Mouse (Mus musculus): Measurements from ENCODE around the gene Bbip1.

Gene Bbip1

GRCm38 (mm10) chr19:53892061-53892460 is 52.4 kb downstream of the Bbip1 start, which contains the start of gene Pdcd4:
Gene Pdcd4 (plus strand): TSS chr19:53892231.
- CTCF ChIA-PET: no interaction called here

GRCm38 (mm10) chr19:53891569-53891968 is 52.9 kb downstream of the Bbip1 start:
- CTCF ChIA-PET: no interaction called here

GRCm38 (mm10) chr19:53890781-53891251 is 53.6 kb downstream of the Bbip1 start:
- CTCF ChIA-PET: interaction anchor here (0.6 kb wide), 1 partner anchor 12 kb away, joined by 8 read pairs; no protein-coding TSS in a partner anchor

- CTCF ChIA-PET: no interaction called here
Measured at GRCm38 (mm10) chr19:53890274-53890673, 54.2 kb downstream of the Bbip1 start.

GRCm38 (mm10) chr19:53889555-53889954 is 54.9 kb downstream of the Bbip1 start:
- CTCF ChIA-PET: no interaction called here

GRCm38 (mm10) chr19:53888331-53888730 is 56.1 kb downstream of the Bbip1 start:
- CTCF ChIA-PET: interaction anchor here (0.7 to 1.2 kb wide), 2 partner anchors 9 to 1619 kb away, joined by 4 read pairs; no protein-coding TSS in a partner anchor

- CTCF ChIA-PET: interaction anchor here (0.7 kb wide), 1 partner anchor 1620 kb away, joined by 4 read pairs; no protein-coding TSS in a partner anchor
Measured at GRCm38 (mm10) chr19:53887822-53888221, 56.6 kb downstream of the Bbip1 start.

- CTCF ChIA-PET: interaction anchor here (0.7 kb wide), 1 partner anchor 13 kb away, joined by 5 read pairs; no protein-coding TSS in a partner anchor
Measured at GRCm38 (mm10) chr19:53886576-53887370, 57.7 kb downstream of the Bbip1 start.

GRCm38 (mm10) chr19:53885450-53885849 is 59.0 kb downstream of the Bbip1 start:
- CTCF ChIA-PET: no interaction called here

- CTCF ChIA-PET: no interaction called here
Measured at GRCm38 (mm10) chr19:53881786-53882185, 62.6 kb downstream of the Bbip1 start.

GRCm38 (mm10) chr19:53880460-53880859 is 64.0 kb downstream of the Bbip1 start:
- CTCF ChIA-PET: no interaction called here

All from spleen, embryonic (tissue).